Mouse (Mus musculus): ENCODE results near the gene Gm11060. TPM values are rescaled to one million over a fixed set of nuclear protein-coding genes. Genes with fewer than 3 reads are reported as not detected.

The Gm11060 gene
- polyA plus RNA-seq, 1 experiment from 2014 or later = not detected

Other genes starting within 250 kb of the Gm11060 start
- 1.3 and 1.7 TPM in 2 replicates for gene Prrg4, start 242.1 kb upstream of the Gm11060 start, polyA plus RNA-seq (2015; fragmentation: Nextera tagmentation; extraction: Ambion mirVana)
- 4.4 and 4.8 TPM in 2 replicates for gene Ccdc73, start 224.2 kb upstream of the Gm11060 start, polyA plus RNA-seq (2015; fragmentation: Nextera tagmentation; extraction: Ambion mirVana)
- gene Eif3m, start 74.9 kb upstream of the Gm11060 start, polyA plus RNA-seq (2015; fragmentation: Nextera tagmentation; extraction: Ambion mirVana) = 197 and 214 TPM in 2 replicates
- 18.9 and 22.2 TPM in 2 replicates for gene Wt1, start 34.5 kb downstream of the Gm11060 start, polyA plus RNA-seq (2015; fragmentation: Nextera tagmentation; extraction: Ambion mirVana)
- gene Them7, start 132.3 kb downstream of the Gm11060 start, polyA plus RNA-seq (2015; fragmentation: Nextera tagmentation; extraction: Ambion mirVana) = 0.98 and 1.0 TPM in 2 replicates